Mouse (Mus musculus) kidney, postnatal 10 days (tissue): ENCODE measurements at regions not wholly inside any gene's neighbourhood (a gene's known extent, or its start where the extent isn't known, plus 50 kb on each side); places are given as distances from the start of the nearest gene placed in this dataset.

Source experiments
- DNase-seq: peaks from one replicate; pipeline ENCODE4 v3.0.0; 2021; ENCODE audit warnings: mixed read lengths

GRCm38 (mm10) chr10:92074698-92075394 lies 647.4 kb downstream of the Nedd1 start:
- no peak for DNase-seq

- no peak for DNase-seq
Measured at GRCm38 (mm10) chr10:92073873-92074390, 648.3 kb downstream of the Nedd1 start.

- peak; percentile 5 for DNase-seq
Measured at GRCm38 (mm10) chr10:92044783-92045182, 677.4 kb downstream of the Nedd1 start.

- no peak for DNase-seq
Measured at GRCm38 (mm10) chr10:92036176-92036575, 686.0 kb downstream of the Nedd1 start.

- no peak for DNase-seq
Measured at GRCm38 (mm10) chr10:92030221-92030620, 692.0 kb downstream of the Nedd1 start.

GRCm38 (mm10) chr10:92024203-92024602 lies 698.0 kb downstream of the Nedd1 start:
- no peak for DNase-seq

GRCm38 (mm10) chr10:92021036-92021435 lies 701.2 kb downstream of the Nedd1 start:
- no peak for DNase-seq

- DNase-seq: peak; percentile 14
Measured at GRCm38 (mm10) chr10:92009551-92009950, 712.7 kb downstream of the Nedd1 start.

- DNase-seq: no peak
Measured at GRCm38 (mm10) chr10:92007891-92008290, 714.3 kb downstream of the Nedd1 start.

GRCm38 (mm10) chr10:92006467-92006866 lies 715.8 kb downstream of the Nedd1 start:
- peak; percentile 8 for DNase-seq

GRCm38 (mm10) chr10:91991040-91991439 lies 731.2 kb downstream of the Nedd1 start:
- no peak for DNase-seq

- DNase-seq: peak; percentile 50
Measured at GRCm38 (mm10) chr10:91988364-91988763, 733.9 kb downstream of the Nedd1 start.

GRCm38 (mm10) chr10:91979841-91980240 lies 742.4 kb downstream of the Nedd1 start:
- DNase-seq: no peak

GRCm38 (mm10) chr10:91971951-91972350 lies 750.3 kb downstream of the Nedd1 start:
- no peak for DNase-seq

GRCm38 (mm10) chr10:91967570-91968310 lies 754.5 kb downstream of the Nedd1 start:
- no peak for DNase-seq

- no peak for DNase-seq
Measured at GRCm38 (mm10) chr10:91959734-91960492, 762.3 kb downstream of the Nedd1 start.

GRCm38 (mm10) chr10:91953078-91953477 lies 769.1 kb downstream of the Nedd1 start:
- no peak for DNase-seq

GRCm38 (mm10) chr10:91923626-91924025 lies 742.5 kb upstream of the Tmpo start:
- DNase-seq: no peak

- no peak for DNase-seq
Measured at GRCm38 (mm10) chr10:91889864-91890263, 708.7 kb upstream of the Tmpo start.

GRCm38 (mm10) chr10:91888537-91888936 lies 707.4 kb upstream of the Tmpo start:
- DNase-seq: no peak

- peak; percentile 23 for DNase-seq
Measured at GRCm38 (mm10) chr10:91883155-91883554, 702.0 kb upstream of the Tmpo start.

- no peak for DNase-seq
Measured at GRCm38 (mm10) chr10:91882481-91882880, 701.4 kb upstream of the Tmpo start.

GRCm38 (mm10) chr10:91881521-91882228 lies 700.6 kb upstream of the Tmpo start:
- DNase-seq: peak; percentile 15
